12 mouse cellular contexts compared by ENCODE assay signal in genomic region chrX:153640615-153641014, GRCm38 (mm10). TPM values are rescaled to one million over a fixed set of nuclear protein-coding genes. Genes with fewer than 3 reads are reported as not detected.
A peak's percentile ranks its signal among the peaks of the same experiment; 100 is the strongest.
DNase-seq lines count a peak whose midpoint lies in the region; ATAC-seq and TF ChIP-seq lines count a peak whose summit lies in the region.
"Had no signal": no experiment of that assay in that cellular context is flagged by ENCODE, and none has a peak within 500 bp of the region (broad histone marks: within the 10 kb centered on the region; RNA-seq: fewer than 3 reads in every experiment).

No protein-coding gene starts in this region.

- no peak overlapping the region for H3K27ac ChIP-seq in hindbrain, postnatal 0 days
- H3K27ac ChIP-seq in hindbrain, embryonic 16.5 days (ENCODE audit: low read depth, low read length): no peak overlapping the region
- no peak overlapping the region for H3K27ac ChIP-seq in thymus, adult 2 months (ENCODE audit: control insufficient read depth, insufficient read depth, low read length)
- no peak overlapping the region for H3K27ac ChIP-seq in embryonic facial prominence, embryonic 11.5 days (replicated peaks; ENCODE audit: low read depth, low read length)
- H3K27ac ChIP-seq in midbrain, embryonic 11.5 days (ENCODE audit: low read depth, low read length): no peak overlapping the region
- H3K27ac ChIP-seq: embryonic facial prominence, embryonic 13.5 days; heart, embryonic 10.5 days; macrophage had no signal

- peak; percentile 37 for TF ChIP-seq CTCF in hindbrain, postnatal 0 days (IDR thresholded peaks at IDR 0.05; ENCODE audit: low read depth)
- no peak for TF ChIP-seq CTCF in thymus, adult 2 months (IDR thresholded peaks at IDR 0.05; ENCODE audit: borderline replicate concordance, control insufficient read depth, extremely low read depth, insufficient read depth, low read length, poor library complexity)

- H3K9me3 ChIP-seq in hindbrain, postnatal 0 days (ENCODE audit: low read length): no peaks in the 10 kb centered on the region
- H3K9me3 ChIP-seq in hindbrain, embryonic 16.5 days (ENCODE audit: control insufficient read depth, low read length): no peaks in the 10 kb centered on the region
- H3K9me3 ChIP-seq in embryonic facial prominence, embryonic 11.5 days (replicated peaks; ENCODE audit: control insufficient read depth, low read length): no peaks in the 10 kb centered on the region
- no peaks in the 10 kb centered on the region for H3K9me3 ChIP-seq in midbrain, embryonic 11.5 days (ENCODE audit: control insufficient read depth, low read length)
- H3K9me3 ChIP-seq: embryonic facial prominence, embryonic 13.5 days; heart, embryonic 10.5 days had no signal

- DNase-seq in hindbrain, postnatal 0 days (ENCODE audit: low spot score): no peak
- peak; percentile 6 for DNase-seq in thymus, adult 2 months
- DNase-seq in thymus, adult 18-20 months: no peak
- DNase-seq in embryonic facial prominence, embryonic 11.5 days (ENCODE audit: low spot score): peak; percentile 2
- DNase-seq in thymus, postnatal 4 days: peak; percentile 49
- DNase-seq in cerebellum, adult 11 months: no peak
- no peak for DNase-seq in midbrain, embryonic 11.5 days (ENCODE audit: low spot score, missing footprints)
- DNase-seq: kidney, postnatal 14 days had no signal

- no peak for TF ChIP-seq POLR2A in thymus, adult 2 months (IDR thresholded peaks at IDR 0.05; ENCODE audit: control insufficient read depth, extremely low read depth, insufficient read depth, low read length, poor library complexity)

- H3K9ac ChIP-seq in hindbrain, postnatal 0 days (replicated peaks; ENCODE audit: low read length): no peak overlapping the region
- no peak overlapping the region for H3K9ac ChIP-seq in hindbrain, embryonic 16.5 days (ENCODE audit: low read depth, low read length)
- no peak overlapping the region for H3K9ac ChIP-seq in embryonic facial prominence, embryonic 11.5 days (replicated peaks; ENCODE audit: low read length)
- H3K9ac ChIP-seq in midbrain, embryonic 11.5 days (ENCODE audit: low read length): no peak overlapping the region
- H3K9ac ChIP-seq: embryonic facial prominence, embryonic 13.5 days had no signal

- H3K4me1 ChIP-seq in hindbrain, postnatal 0 days (ENCODE audit: insufficient read depth, low read length): no peaks in the 10 kb centered on the region
- H3K4me1 ChIP-seq in hindbrain, embryonic 16.5 days (ENCODE audit: control insufficient read depth, insufficient read depth, low read depth, low read length): no peaks in the 10 kb centered on the region
- no peaks in the 10 kb centered on the region for H3K4me1 ChIP-seq in thymus, adult 2 months (replicated peaks; ENCODE audit: control insufficient read depth, insufficient read depth, low read length)
- H3K4me1 ChIP-seq in embryonic facial prominence, embryonic 11.5 days (ENCODE audit: control insufficient read depth, insufficient read depth, low read length): no peaks in the 10 kb centered on the region
- H3K4me1 ChIP-seq in midbrain, embryonic 11.5 days (ENCODE audit: control insufficient read depth, insufficient read depth, low read length): no peaks in the 10 kb centered on the region
- H3K4me1 ChIP-seq: embryonic facial prominence, embryonic 13.5 days; heart, embryonic 10.5 days had no signal

- no peak overlapping the region for H3K4me2 ChIP-seq in hindbrain, postnatal 0 days (ENCODE audit: low read depth, low read length)
- no peak overlapping the region for H3K4me2 ChIP-seq in hindbrain, embryonic 16.5 days (ENCODE audit: low read length)
- H3K4me2 ChIP-seq in embryonic facial prominence, embryonic 11.5 days (ENCODE audit: low read depth, low read length): no peak overlapping the region
- H3K4me2 ChIP-seq in midbrain, embryonic 11.5 days: no peak overlapping the region
- H3K4me2 ChIP-seq: embryonic facial prominence, embryonic 13.5 days had no signal

- no peaks in the 10 kb centered on the region for H3K36me3 ChIP-seq in hindbrain, postnatal 0 days (ENCODE audit: insufficient read depth, low read length)
- H3K36me3 ChIP-seq in hindbrain, embryonic 16.5 days (ENCODE audit: control insufficient read depth, insufficient read depth, low read length): no peaks in the 10 kb centered on the region
- no peaks in the 10 kb centered on the region for H3K36me3 ChIP-seq in thymus, adult 2 months (ENCODE audit: control insufficient read depth, insufficient read depth, low read length)
- no peaks in the 10 kb centered on the region for H3K36me3 ChIP-seq in embryonic facial prominence, embryonic 11.5 days (replicated peaks; ENCODE audit: control insufficient read depth, insufficient read depth, low read depth, low read length)
- H3K36me3 ChIP-seq in midbrain, embryonic 11.5 days (ENCODE audit: control insufficient read depth, insufficient read depth, low read length): no peaks in the 10 kb centered on the region
- H3K36me3 ChIP-seq: embryonic facial prominence, embryonic 13.5 days; heart, embryonic 10.5 days had no signal

- H3K27me3 ChIP-seq in hindbrain, postnatal 0 days (ENCODE audit: insufficient read depth, low read length): no peaks in the 10 kb centered on the region
- no peaks in the 10 kb centered on the region for H3K27me3 ChIP-seq in hindbrain, embryonic 16.5 days (replicated peaks; ENCODE audit: control insufficient read depth, insufficient read depth, low read length)
- H3K27me3 ChIP-seq in thymus, adult 2 months (ENCODE audit: control insufficient read depth, insufficient read depth, low read length): no peaks in the 10 kb centered on the region
- no peaks in the 10 kb centered on the region for H3K27me3 ChIP-seq in embryonic facial prominence, embryonic 11.5 days (ENCODE audit: control insufficient read depth, insufficient read depth, low read length)
- no peaks in the 10 kb centered on the region for H3K27me3 ChIP-seq in midbrain, embryonic 11.5 days (ENCODE audit: control insufficient read depth, insufficient read depth, low read length)
- H3K27me3 ChIP-seq: embryonic facial prominence, embryonic 13.5 days had no signal

- ATAC-seq in hindbrain, postnatal 0 days: no peak
- ATAC-seq in hindbrain, embryonic 16.5 days: no peak
- ATAC-seq in embryonic facial prominence, embryonic 11.5 days (replicated peaks; ENCODE audit: insufficient number of reproducible peaks, low FRiP score, low TSS enrichment, low read depth): no peak
- no peak for ATAC-seq in midbrain, embryonic 11.5 days (ENCODE audit: low FRiP score)

- H3K4me3 ChIP-seq in hindbrain, postnatal 0 days (ENCODE audit: low read length): no peak overlapping the region
- H3K4me3 ChIP-seq in hindbrain, embryonic 16.5 days (ENCODE audit: low read length): no peak overlapping the region
- H3K4me3 ChIP-seq in thymus, adult 2 months (ENCODE audit: control insufficient read depth, insufficient read depth, low read length): no peak overlapping the region
- H3K4me3 ChIP-seq in embryonic facial prominence, embryonic 11.5 days (ENCODE audit: low read depth, low read length): no peak overlapping the region
- no peak overlapping the region for H3K4me3 ChIP-seq in midbrain, embryonic 11.5 days (ENCODE audit: low read depth, low read length)
- H3K4me3 ChIP-seq: embryonic facial prominence, embryonic 13.5 days; heart, embryonic 10.5 days had no signal

- WGBS in hindbrain, postnatal 0 days: 69% methylated on average over 3 of the region's 3 CpGs
- 80% methylated on average over 3 of the region's 3 CpGs for WGBS in hindbrain, embryonic 16.5 days
- WGBS in thymus, adult 2 months: 80% methylated on average over 3 of the region's 3 CpGs
- 79% methylated on average over 3 of the region's 3 CpGs for WGBS in embryonic facial prominence, embryonic 11.5 days
- 66% methylated on average over 3 of the region's 3 CpGs for WGBS in midbrain, embryonic 11.5 days

RNA-seq across cellular contexts. Expression of gene Kctd12b, which starts 55.6 kb away (rescaled TPM):
- 5.0 and 6.3 TPM in 2 replicates for total RNA-seq in hindbrain, postnatal 0 days (2014; rRNA removed)
- 3.8 and 3.9 TPM in 2 replicates for polyA plus RNA-seq in hindbrain, postnatal 0 days (2015; fragmentation: Nextera tagmentation; extraction: Ambion mirVana)
- polyA plus RNA-seq in hindbrain, embryonic 16.5 days (2015; fragmentation: Nextera tagmentation; extraction: Ambion mirVana): 3.4 and 4.2 TPM in 2 replicates
- polyA plus RNA-seq in thymus, adult 2 months (2012; rRNA removed): 1.0 and 1.4 TPM in 2 replicates
- polyA plus RNA-seq in embryonic facial prominence, embryonic 11.5 days (2014; fragmentation: Nextera tagmentation; extraction: Ambion mirVana): 8.3 TPM in 2 replicates
- 4.5 and 5.3 TPM in 2 replicates for polyA plus RNA-seq in midbrain, embryonic 11.5 days (2014; fragmentation: Nextera tagmentation; extraction: Ambion mirVana)

Comparison
In these comparisons a context has a peak if more than half of its experiments do, and no peak if none do; other contexts are left out.
1. DNase-seq: peak in thymus, adult 2 months (single experiment), embryonic facial prominence, embryonic 11.5 days (single experiment) and thymus, postnatal 4 days (single experiment); none in hindbrain, postnatal 0 days (single experiment), thymus, adult 18-20 months (0 of 2), cerebellum, adult 11 months (single experiment) and midbrain, embryonic 11.5 days (single experiment).